Mouse (Mus musculus) liver, embryonic 16.5 days (tissue): Measurements from ENCODE around the gene Lrrn4cl. TPM values are rescaled to one million over a fixed set of nuclear protein-coding genes. Genes with fewer than 3 reads are reported as not detected.

Experiments
- ATAC-seq: fragments of 200-750 bp; cut with Nextera tagmentation; 2 replicates; pipeline ENCODE4 v1.8.0; 2017; ENCODE audit warnings: low read depth, mild to moderate bottlenecking, moderate number of reproducible peaks, moderate library complexity
- H3K27ac ChIP-seq: fragments of 300-500 bp; sonication (generic); 2 replicates; pipeline ENCODE4 v1.5.1; 2014; ENCODE audit warnings: mild to moderate bottlenecking, low read length
- H3K27me3 ChIP-seq: fragments of 300-500 bp; sonication (generic); 2 replicates; pipeline ENCODE4 v1.6.1; 2014; ENCODE audit warnings: low read depth, low read length, mixed read lengths; ENCODE audit not compliant: control insufficient read depth, insufficient read depth
- H3K36me3 ChIP-seq: fragments of 300-500 bp; sonication (generic); 2 replicates; pipeline ENCODE4 v1.6.1; 2014; ENCODE audit warnings: mild to moderate bottlenecking; ENCODE audit not compliant: control insufficient read depth, insufficient read depth
- H3K4me1 ChIP-seq: fragments of 300-500 bp; sonication (generic); 2 replicates; pipeline ENCODE4 v1.6.1; 2014; ENCODE audit warnings: low read depth, low read length, mixed read lengths; ENCODE audit not compliant: control insufficient read depth
- H3K4me2 ChIP-seq: fragments of 300-500 bp; sonication (generic); 2 replicates; pipeline ENCODE4 v1.6.1; 2014; ENCODE audit warnings: low read depth, low read length, mixed read lengths
- H3K4me3 ChIP-seq: fragments of 300-500 bp; sonication (generic); 2 replicates; pipeline ENCODE4 v1.5.1; 2014; ENCODE audit warnings: low read depth, mild to moderate bottlenecking, low read length
- H3K9ac ChIP-seq: fragments of 300-500 bp; sonication (generic); 2 replicates; pipeline ENCODE4 v1.6.1; 2014; ENCODE audit warnings: low read depth, low read length
- H3K9me3 ChIP-seq: fragments of 300-500 bp; sonication (generic); replicated peaks from 2 replicates; pipeline ENCODE4 v1.6.1; 2016; ENCODE audit warnings: low read length; ENCODE audit not compliant: control insufficient read depth
- WGBS: fragments of 180-500 bp; shearing (Covaris S2); extraction: QIAGEN DNeasy Blood & Tissue Kit; methylation state at CpG from one replicate; pipeline ENCODE4 v1.1.7; 2014; ENCODE audit not compliant: insufficient replicate concordance; 5-methylcytosine and 5-hydroxymethylcytosine counted together
- microRNA-seq: library from miRNA; unstranded; fragments of <30 nt; microRNA quantifications from one replicate; pipeline ENCODE4, GENCODE M21; 2016
- polyA plus RNA-seq: library from polyadenylated mRNA; unstranded; fragments of >200 nt; fragmentation: Nextera tagmentation; extraction: Ambion mirVana; gene quantifications from 2 replicates; pipeline ENCODE4 v1.2.1, GENCODE M21; 2015

Gene Lrrn4cl
- polyA plus RNA-seq, 1 experiment from 2014 or later, result 0.35 TPM

- Histone ChIP-seq H3K36me3 (peaks cover 20% of the 10 kb centered on the region), H3K9me3 (no peaks in the 10 kb centered on the region), H3K4me3 (peak overlapping the region; percentile 95), H3K9ac (peak overlapping the region; percentile 98), H3K4me1 (peaks cover 31% of the 10 kb centered on the region), H3K4me2 (peak overlapping the region; percentile 88), H3K27ac (peak overlapping the region; percentile 92), H3K27me3 (no peaks in the 10 kb centered on the region)
- WGBS, result 2% methylated on average over 13 of the region's 13 CpGs
- ATAC-seq, result no peak
These were observed 48.0 kb downstream of the Lrrn4cl start for GRCm38 (mm10) chr19:8898576-8898975.

- H3K4me2 ChIP-seq, result peak overlapping the region; percentile 88
- WGBS, result 32% methylated on average over 3 of the region's 3 CpGs
- peak overlapping the region; percentile 95 for H3K4me3 ChIP-seq
- peak overlapping the region; percentile 66 for H3K27ac ChIP-seq
- peaks cover 20% of the 10 kb centered on the region for H3K36me3 ChIP-seq
- H3K9ac ChIP-seq, result peak overlapping the region; percentile 98
- ATAC-seq, result no peak
- H3K9me3 ChIP-seq, result no peaks in the 10 kb centered on the region
- peaks cover 26% of the 10 kb centered on the region for H3K4me1 ChIP-seq
- H3K27me3 ChIP-seq, result no peaks in the 10 kb centered on the region
These were observed 48.5 kb downstream of the Lrrn4cl start for GRCm38 (mm10) chr19:8899079-8899478.

- Histone ChIP-seq H3K36me3 (peaks cover 43% of the 10 kb centered on the region), H3K4me3 (no peak overlapping the region), H3K4me1 (peaks cover 9% of the 10 kb centered on the region), H3K27me3 (no peaks in the 10 kb centered on the region), H3K4me2 (no peak overlapping the region), H3K27ac (no peak overlapping the region), H3K9me3 (no peaks in the 10 kb centered on the region), H3K9ac (no peak overlapping the region)
- ATAC-seq, result no peak
- 83% methylated on average over 5 of the region's 5 CpGs for WGBS
These were observed 52.8 kb downstream of the Lrrn4cl start for GRCm38 (mm10) chr19:8903412-8903811.

Small RNA genes within 50 kb of the gene (microRNA-seq; reads per million reads assigned to microRNA genes)
- gene Mir5136, result not detected

Other genes with a start within 250 kb of the Lrrn4cl start
- gene Slc22a6, start 232.7 kb upstream of the Lrrn4cl start, polyA plus RNA-seq, result 0.02 TPM in 1 of 2 replicates, not detected in the other
- 0.02 TPM in 1 of 2 replicates, not detected in the other for gene Chrm1, start 187.0 kb upstream of the Lrrn4cl start, polyA plus RNA-seq
- gene Slc3a2, start 127.4 kb upstream of the Lrrn4cl start, polyA plus RNA-seq, result 133 and 137 TPM in 2 replicates
- 40.0 and 48.3 TPM in 2 replicates for gene Wdr74, start 114.9 kb upstream of the Lrrn4cl start, polyA plus RNA-seq
- 0.45 and 0.63 TPM in 2 replicates for gene 1700092M07Rik, start 110.0 kb upstream of the Lrrn4cl start, polyA plus RNA-seq
- gene Stx5a, start 109.4 kb upstream of the Lrrn4cl start, polyA plus RNA-seq, result 57.8 and 59.8 TPM in 2 replicates
- gene Nxf1, start 93.7 kb upstream of the Lrrn4cl start, polyA plus RNA-seq, result 77.8 and 87.7 TPM in 2 replicates
- 48.1 and 50.9 TPM in 2 replicates for gene Tmem223, start 79.8 kb upstream of the Lrrn4cl start, polyA plus RNA-seq
- 90.9 and 93.7 TPM in 2 replicates for gene Tmem179b, start 76.3 kb upstream of the Lrrn4cl start, polyA plus RNA-seq
- 10.0 and 11.0 TPM in 2 replicates for gene Taf6l, start 64.4 kb upstream of the Lrrn4cl start, polyA plus RNA-seq
- 56.4 and 64.8 TPM in 2 replicates for gene Polr2g, start 52.2 kb upstream of the Lrrn4cl start, polyA plus RNA-seq
- gene Zbtb3, start 48.2 kb upstream of the Lrrn4cl start, polyA plus RNA-seq, result 1.0 and 1.5 TPM in 2 replicates
- gene Ttc9c, start 31.4 kb upstream of the Lrrn4cl start, polyA plus RNA-seq, result 21.6 and 22.9 TPM in 2 replicates
- gene Hnrnpul2, start 30.8 kb upstream of the Lrrn4cl start, polyA plus RNA-seq, result 1.8 and 2.1 TPM in 2 replicates
- gene AC129217.1, start 21.0 kb upstream of the Lrrn4cl start, polyA plus RNA-seq, result not detected in 2 replicates
- 27.1 and 29.3 TPM in 2 replicates for gene Bscl2, start 13.3 kb upstream of the Lrrn4cl start, polyA plus RNA-seq
- gene Gng3, start 11.6 kb upstream of the Lrrn4cl start, polyA plus RNA-seq, result 0.22 and 0.51 TPM in 2 replicates
- 90.5 and 92.7 TPM in 2 replicates for gene Ubxn1, start 20.7 kb downstream of the Lrrn4cl start, polyA plus RNA-seq
- 27.9 and 29.6 TPM in 2 replicates for gene Uqcc3, start 30.2 kb downstream of the Lrrn4cl start, polyA plus RNA-seq
- 29.6 and 41.8 TPM in 2 replicates for gene Lbhd1, start 33.0 kb downstream of the Lrrn4cl start, polyA plus RNA-seq
- not detected in 2 replicates for gene Gm49403, start 33.2 kb downstream of the Lrrn4cl start, polyA plus RNA-seq
- gene 1810009A15Rik, start 38.1 kb downstream of the Lrrn4cl start, polyA plus RNA-seq, result 38.6 and 43.2 TPM in 2 replicates
- not detected in 2 replicates for gene Gm49416, start 38.2 kb downstream of the Lrrn4cl start, polyA plus RNA-seq
- gene Ints5, start 42.2 kb downstream of the Lrrn4cl start, polyA plus RNA-seq, result 18.3 and 21.1 TPM in 2 replicates
- gene Ganab, start 47.3 kb downstream of the Lrrn4cl start, polyA plus RNA-seq, result 50.3 and 50.8 TPM in 2 replicates
- gene B3gat3, start 69.6 kb downstream of the Lrrn4cl start, polyA plus RNA-seq, result 19.8 and 20.5 TPM in 2 replicates
- gene Rom1, start 78.6 kb downstream of the Lrrn4cl start, polyA plus RNA-seq, result 2.4 and 2.6 TPM in 2 replicates
- gene Eml3, start 78.8 kb downstream of the Lrrn4cl start, polyA plus RNA-seq, result 11.4 and 12.8 TPM in 2 replicates
- 73.9 and 82.3 TPM in 2 replicates for gene Mta2, start 91.1 kb downstream of the Lrrn4cl start, polyA plus RNA-seq
- 12.6 and 12.9 TPM in 2 replicates for gene Tut1, start 103.1 kb downstream of the Lrrn4cl start, polyA plus RNA-seq
- 153 and 172 TPM in 2 replicates for gene Eef1g, start 116.3 kb downstream of the Lrrn4cl start, polyA plus RNA-seq
- gene Ahnak, start 138.5 kb downstream of the Lrrn4cl start, polyA plus RNA-seq, result 3.1 TPM in 2 replicates
- not detected in 2 replicates for gene Scgb1a1, start 237.2 kb downstream of the Lrrn4cl start, polyA plus RNA-seq